Mouse (Mus musculus): Measurements from ENCODE around the gene Crygs. TPM values are rescaled to one million over a fixed set of nuclear protein-coding genes. Genes with fewer than 3 reads are reported as not detected.
"Not testable (repeated sequence)": the region's sequence is repeated elsewhere in the genome, so short reads cannot be mapped to it uniquely, and the experiment has no call there.

Crygs gene
- polyA plus RNA-seq, 1 experiment from 2014 or later: not detected

GRCm38 (mm10) chr16:22800026-22800848, 11.1 kb downstream of the Crygs start:
- Histone ChIP-seq H3K4me3 (ENCODE audit: low read depth, low read length) (no peak overlapping the region), H3K36me3 (ENCODE audit: control insufficient read depth, insufficient read depth, low read length) (no peaks in the 10 kb centered on the region), H3K4me2 (no peak overlapping the region), H3K27me3 (replicated peaks; ENCODE audit: control insufficient read depth, insufficient read depth, low read length) (no peaks in the 10 kb centered on the region), H3K4me1 (replicated peaks; ENCODE audit: control insufficient read depth, insufficient read depth, low read length) (no peaks in the 10 kb centered on the region), H3K9me3 (ENCODE audit: control insufficient read depth, low read length) (no peaks in the 10 kb centered on the region), H3K9ac (ENCODE audit: low read depth, low read length) (no peak overlapping the region), H3K27ac (ENCODE audit: low read depth, low read length) (no peak overlapping the region)
- DNase-seq (ENCODE audit: low spot score): no peak
- no peak for ATAC-seq (replicated peaks; ENCODE audit: low FRiP score)
- WGBS: 72% methylated on average over 6 of the region's 6 CpGs

GRCm38 (mm10) chr16:22798520-22798919, 12.9 kb downstream of the Crygs start:
- 64% methylated on average over 3 of the region's 3 CpGs for WGBS
- Histone ChIP-seq H3K36me3 (ENCODE audit: control insufficient read depth, insufficient read depth, low read length) (no peaks in the 10 kb centered on the region), H3K4me2 (no peak overlapping the region), H3K4me3 (ENCODE audit: low read depth, low read length) (no peak overlapping the region), H3K27me3 (replicated peaks; ENCODE audit: control insufficient read depth, insufficient read depth, low read length) (no peaks in the 10 kb centered on the region), H3K9ac (ENCODE audit: low read depth, low read length) (no peak overlapping the region), H3K4me1 (replicated peaks; ENCODE audit: control insufficient read depth, insufficient read depth, low read length) (no peaks in the 10 kb centered on the region), H3K9me3 (ENCODE audit: control insufficient read depth, low read length) (no peaks in the 10 kb centered on the region), H3K27ac (ENCODE audit: low read depth, low read length) (no peak overlapping the region)
- DNase-seq (ENCODE audit: low spot score) (no peak), ATAC-seq (replicated peaks; ENCODE audit: low FRiP score) (no peak)

GRCm38 (mm10) chr16:22797521-22797920, 13.9 kb downstream of the Crygs start:
- 65% methylated on average over 5 of the region's 5 CpGs for WGBS
- no peaks in the 10 kb centered on the region for H3K27me3 ChIP-seq (replicated peaks; ENCODE audit: control insufficient read depth, insufficient read depth, low read length)
- H3K27ac ChIP-seq (ENCODE audit: low read depth, low read length): no peak overlapping the region
- H3K4me2 ChIP-seq: no peak overlapping the region
- H3K4me1 ChIP-seq (replicated peaks; ENCODE audit: control insufficient read depth, insufficient read depth, low read length): no peaks in the 10 kb centered on the region
- H3K4me3 ChIP-seq (ENCODE audit: low read depth, low read length): no peak overlapping the region
- DNase-seq (ENCODE audit: low spot score) (no peak), ATAC-seq (replicated peaks; ENCODE audit: low FRiP score) (no peak)
- H3K36me3 ChIP-seq (ENCODE audit: control insufficient read depth, insufficient read depth, low read length): no peaks in the 10 kb centered on the region
- H3K9ac ChIP-seq (ENCODE audit: low read depth, low read length): no peak overlapping the region
- H3K9me3 ChIP-seq (ENCODE audit: control insufficient read depth, low read length): no peaks in the 10 kb centered on the region

- Histone ChIP-seq H3K4me3 (ENCODE audit: low read depth, low read length) (no peak overlapping the region), H3K9me3 (ENCODE audit: control insufficient read depth, low read length) (no peaks in the 10 kb centered on the region), H3K36me3 (ENCODE audit: control insufficient read depth, insufficient read depth, low read length) (no peaks in the 10 kb centered on the region), H3K4me1 (replicated peaks; ENCODE audit: control insufficient read depth, insufficient read depth, low read length) (no peaks in the 10 kb centered on the region), H3K9ac (ENCODE audit: low read depth, low read length) (no peak overlapping the region), H3K27ac (ENCODE audit: low read depth, low read length) (no peak overlapping the region), H3K27me3 (replicated peaks; ENCODE audit: control insufficient read depth, insufficient read depth, low read length) (no peaks in the 10 kb centered on the region), H3K4me2 (no peak overlapping the region)
- ATAC-seq (replicated peaks; ENCODE audit: low FRiP score): no peak
- WGBS: 79% methylated on average over 3 of the region's 3 CpGs
- no peak for DNase-seq (ENCODE audit: low spot score)
Observed at GRCm38 (mm10) chr16:22795497-22795896, 15.9 kb downstream of the Crygs start.

GRCm38 (mm10) chr16:22791235-22791634, 20.1 kb downstream of the Crygs start:
- no peak for ATAC-seq (replicated peaks; ENCODE audit: low FRiP score)
- no peak overlapping the region for H3K4me2 ChIP-seq
- H3K9ac ChIP-seq (ENCODE audit: low read depth, low read length): no peak overlapping the region
- WGBS: 23% methylated on average over 2 of the region's 2 CpGs
- no peaks in the 10 kb centered on the region for H3K36me3 ChIP-seq (ENCODE audit: control insufficient read depth, insufficient read depth, low read length)
- no peak for DNase-seq (ENCODE audit: low spot score)
- no peak overlapping the region for H3K27ac ChIP-seq (ENCODE audit: low read depth, low read length)
- H3K4me1 ChIP-seq (replicated peaks; ENCODE audit: control insufficient read depth, insufficient read depth, low read length): no peaks in the 10 kb centered on the region
- no peaks in the 10 kb centered on the region for H3K9me3 ChIP-seq (ENCODE audit: control insufficient read depth, low read length)
- no peak overlapping the region for H3K4me3 ChIP-seq (ENCODE audit: low read depth, low read length)
- no peaks in the 10 kb centered on the region for H3K27me3 ChIP-seq (replicated peaks; ENCODE audit: control insufficient read depth, insufficient read depth, low read length)

- 50% methylated on average over 10 of the region's 10 CpGs for WGBS
- Histone ChIP-seq H3K4me3 (ENCODE audit: low read depth, low read length) (no peak overlapping the region), H3K27me3 (replicated peaks; ENCODE audit: control insufficient read depth, insufficient read depth, low read length) (no peaks in the 10 kb centered on the region), H3K9ac (ENCODE audit: low read depth, low read length) (no peak overlapping the region), H3K4me1 (replicated peaks; ENCODE audit: control insufficient read depth, insufficient read depth, low read length) (no peaks in the 10 kb centered on the region), H3K27ac (ENCODE audit: low read depth, low read length) (no peak overlapping the region), H3K9me3 (ENCODE audit: control insufficient read depth, low read length) (no peaks in the 10 kb centered on the region), H3K36me3 (ENCODE audit: control insufficient read depth, insufficient read depth, low read length) (no peaks in the 10 kb centered on the region), H3K4me2 (no peak overlapping the region)
- no peak for ATAC-seq (replicated peaks; ENCODE audit: low FRiP score)
- no peak for DNase-seq (ENCODE audit: low spot score)
Observed at GRCm38 (mm10) chr16:22789908-22790367, 21.4 kb downstream of the Crygs start.

GRCm38 (mm10) chr16:22782686-22783085, 28.7 kb downstream of the Crygs start:
- DNase-seq (ENCODE audit: low spot score) (no peak), ATAC-seq (replicated peaks; ENCODE audit: low FRiP score) (no peak)
- H3K4me3 ChIP-seq (ENCODE audit: low read depth, low read length): no peak overlapping the region
- H3K9ac ChIP-seq (ENCODE audit: low read depth, low read length): no peak overlapping the region
- H3K36me3 ChIP-seq (ENCODE audit: control insufficient read depth, insufficient read depth, low read length): no peaks in the 10 kb centered on the region
- H3K4me2 ChIP-seq: no peak overlapping the region
- H3K27ac ChIP-seq (ENCODE audit: low read depth, low read length): no peak overlapping the region
- 77% methylated on average over 5 of the region's 5 CpGs for WGBS
- no peaks in the 10 kb centered on the region for H3K27me3 ChIP-seq (replicated peaks; ENCODE audit: control insufficient read depth, insufficient read depth, low read length)
- H3K9me3 ChIP-seq (ENCODE audit: control insufficient read depth, low read length): no peaks in the 10 kb centered on the region
- no peaks in the 10 kb centered on the region for H3K4me1 ChIP-seq (replicated peaks; ENCODE audit: control insufficient read depth, insufficient read depth, low read length)

- H3K4me2 ChIP-seq: no peak overlapping the region
- no peaks in the 10 kb centered on the region for H3K4me1 ChIP-seq (replicated peaks; ENCODE audit: control insufficient read depth, insufficient read depth, low read length)
- H3K9me3 ChIP-seq (ENCODE audit: control insufficient read depth, low read length): no peaks in the 10 kb centered on the region
- no peak for ATAC-seq (replicated peaks; ENCODE audit: low FRiP score)
- H3K4me3 ChIP-seq (ENCODE audit: low read depth, low read length): no peak overlapping the region
- H3K27ac ChIP-seq (ENCODE audit: low read depth, low read length): no peak overlapping the region
- no peaks in the 10 kb centered on the region for H3K27me3 ChIP-seq (replicated peaks; ENCODE audit: control insufficient read depth, insufficient read depth, low read length)
- WGBS: 81% methylated on average over 3 of the region's 3 CpGs
- no peaks in the 10 kb centered on the region for H3K36me3 ChIP-seq (ENCODE audit: control insufficient read depth, insufficient read depth, low read length)
- no peak overlapping the region for H3K9ac ChIP-seq (ENCODE audit: low read depth, low read length)
- no peak for DNase-seq (ENCODE audit: low spot score)
Observed at GRCm38 (mm10) chr16:22779228-22779835, 32.0 kb downstream of the Crygs start.

GRCm38 (mm10) chr16:22778296-22778695, 33.1 kb downstream of the Crygs start:
- not testable (repeated sequence) for H3K9ac ChIP-seq (ENCODE audit: low read depth, low read length); H3K36me3 ChIP-seq (ENCODE audit: control insufficient read depth, insufficient read depth, low read length); ATAC-seq (replicated peaks; ENCODE audit: low FRiP score); DNase-seq (ENCODE audit: low spot score); H3K4me3 ChIP-seq (ENCODE audit: low read depth, low read length); H3K27me3 ChIP-seq (replicated peaks; ENCODE audit: control insufficient read depth, insufficient read depth, low read length); H3K27ac ChIP-seq (ENCODE audit: low read depth, low read length); H3K4me2 ChIP-seq; H3K4me1 ChIP-seq (replicated peaks; ENCODE audit: control insufficient read depth, insufficient read depth, low read length); H3K9me3 ChIP-seq (ENCODE audit: control insufficient read depth, low read length)
- WGBS: 84% methylated on average over 12 of the region's 12 CpGs

Measured in liver, embryonic 11.5 days (tissue).